ENCODE assay signal across 24 mouse cellular contexts in genomic region chr10:17528846-17529245, GRCm38 (mm10).
DNase-seq lines count a peak whose midpoint lies in the region; ATAC-seq and TF ChIP-seq lines count a peak whose summit lies in the region.
"Had no signal": no experiment of that assay in that cellular context is flagged by ENCODE, and none has a peak within 500 bp of the region (broad histone marks: within the 10 kb centered on the region; RNA-seq: fewer than 3 reads in every experiment).

No protein-coding gene starts in this region.

- no peak overlapping the region for H3K9ac ChIP-seq in kidney, embryonic 14.5 days (ENCODE audit: low read depth, low read length)
- no peak overlapping the region for H3K9ac ChIP-seq in intestine, embryonic 16.5 days (ENCODE audit: low read depth, low read length)
- no peak overlapping the region for H3K9ac ChIP-seq in stomach, embryonic 14.5 days (replicated peaks; ENCODE audit: low read depth, low read length)
- H3K9ac ChIP-seq: forebrain, embryonic 15.5 days; hindbrain, embryonic 13.5 days; limb, embryonic 13.5 days; liver, embryonic 12.5 days; lung, embryonic 14.5 days; neural tube, embryonic 15.5 days had no signal

- ATAC-seq in kidney, embryonic 14.5 days (ENCODE audit: low FRiP score, low TSS enrichment) = 0 out of 2 replicates have a peak, but pooled peaks have one; percentile 40
- ATAC-seq in intestine, embryonic 16.5 days = peak; percentile 63; the same call in 1 of the 2 replicates
- ATAC-seq in stomach, embryonic 14.5 days (ENCODE audit: insufficient number of reproducible peaks, insufficient read depth, low FRiP score, low read depth) = peak; percentile 49; the same call in 1 of the 2 replicates
- ATAC-seq: forebrain, embryonic 15.5 days; inflammation-experienced regulatory T-cells, adult 6 months; liver, embryonic 12.5 days; Patski had no signal

- H3K4me3 ChIP-seq in kidney, embryonic 14.5 days (ENCODE audit: low read length) = no peak overlapping the region
- H3K4me3 ChIP-seq in intestine, embryonic 16.5 days (ENCODE audit: low read length) = no peak overlapping the region
- H3K4me3 ChIP-seq in stomach, embryonic 14.5 days (ENCODE audit: low read depth, low read length) = no peak overlapping the region
- no peak overlapping the region for H3K4me3 ChIP-seq in layer of hippocampus, adult 2 months
- H3K4me3 ChIP-seq: embryonic facial prominence, embryonic 10.5 days; forebrain, embryonic 15.5 days; hindbrain, embryonic 13.5 days; limb, embryonic 13.5 days; liver, embryonic 12.5 days; neural tube, embryonic 15.5 days had no signal

- no peaks in the 10 kb centered on the region for H3K27me3 ChIP-seq in kidney, embryonic 14.5 days (ENCODE audit: control insufficient read depth, insufficient read depth, low read length)
- no peaks in the 10 kb centered on the region for H3K27me3 ChIP-seq in intestine, embryonic 16.5 days (replicated peaks; ENCODE audit: control insufficient read depth, insufficient read depth, low read length)
- no peaks in the 10 kb centered on the region for H3K27me3 ChIP-seq in stomach, embryonic 14.5 days (ENCODE audit: control insufficient read depth, insufficient read depth, low read length)
- H3K27me3 ChIP-seq: CH12.LX; forebrain, embryonic 15.5 days; hindbrain, embryonic 13.5 days; limb, embryonic 13.5 days; liver, embryonic 12.5 days; neural tube, embryonic 15.5 days; Patski had no signal

- H3K4me1 ChIP-seq in kidney, embryonic 14.5 days (ENCODE audit: control insufficient read depth, insufficient read depth, low read length) = peaks cover 21% of the 10 kb centered on the region
- peaks cover 6% of the 10 kb centered on the region for H3K4me1 ChIP-seq in intestine, embryonic 16.5 days (ENCODE audit: control insufficient read depth, insufficient read depth, low read length)
- H3K4me1 ChIP-seq in stomach, embryonic 14.5 days (ENCODE audit: control insufficient read depth, insufficient read depth, low read length) = peaks cover 7% of the 10 kb centered on the region; the same call in 1 of the 2 replicates
- H3K4me1 ChIP-seq: forebrain, embryonic 15.5 days; hindbrain, embryonic 13.5 days; liver, embryonic 12.5 days; neural tube, embryonic 15.5 days had no signal

- 51% methylated on average over 6 of the region's 6 CpGs for WGBS in kidney, embryonic 14.5 days
- WGBS in intestine, embryonic 16.5 days = 71% methylated on average over 6 of the region's 6 CpGs
- WGBS in stomach, embryonic 14.5 days = 65% methylated on average over 6 of the region's 6 CpGs

- H3K4me2 ChIP-seq in kidney, embryonic 14.5 days (replicated peaks; ENCODE audit: low read depth, low read length) = no peak overlapping the region
- no peak overlapping the region for H3K4me2 ChIP-seq in intestine, embryonic 16.5 days (ENCODE audit: low read depth, low read length)
- no peak overlapping the region for H3K4me2 ChIP-seq in stomach, embryonic 14.5 days (replicated peaks; ENCODE audit: low read depth, low read length)
- H3K4me2 ChIP-seq: forebrain, embryonic 15.5 days; hindbrain, embryonic 13.5 days; limb, embryonic 13.5 days; liver, embryonic 12.5 days; lung, embryonic 14.5 days; midbrain, embryonic 11.5 days; neural tube, embryonic 15.5 days had no signal

- TF ChIP-seq CTCF in layer of hippocampus, adult 2 months (conservative IDR thresholded peaks at IDR 0.05) = no peak

- no peaks in the 10 kb centered on the region for H3K9me3 ChIP-seq in kidney, embryonic 14.5 days (ENCODE audit: control insufficient read depth, low read length)
- H3K9me3 ChIP-seq in intestine, embryonic 16.5 days (ENCODE audit: control insufficient read depth, low read length) = no peaks in the 10 kb centered on the region
- H3K9me3 ChIP-seq in stomach, embryonic 14.5 days (ENCODE audit: control insufficient read depth, low read depth, low read length) = no peaks in the 10 kb centered on the region
- H3K9me3 ChIP-seq: embryonic facial prominence, embryonic 10.5 days; forebrain, embryonic 15.5 days; G1E; hindbrain, embryonic 13.5 days; limb, embryonic 13.5 days; liver, embryonic 12.5 days; neural tube, embryonic 15.5 days had no signal

- DNase-seq in kidney, adult 11 months = no peak
- peak; percentile 14 for DNase-seq in kidney, postnatal 10 days
- no peak for DNase-seq in retina, postnatal 1 day
- DNase-seq in layer of hippocampus, adult 2 months (ENCODE audit: low spot score in 2 of 2) = no peak
- DNase-seq: B cell, adult 2 months; cerebellum, adult 11 months; cerebellum, adult 9-11 months; thymus, adult 18-20 months; thymus, postnatal 36 days had no signal

- H3K27ac ChIP-seq in kidney, embryonic 14.5 days (ENCODE audit: low read depth, low read length) = no peak overlapping the region
- H3K27ac ChIP-seq in intestine, embryonic 16.5 days (ENCODE audit: low read length) = no peak overlapping the region
- H3K27ac ChIP-seq in stomach, embryonic 14.5 days (ENCODE audit: low read length) = no peak overlapping the region
- no peak overlapping the region for H3K27ac ChIP-seq in layer of hippocampus, adult 2 months
- H3K27ac ChIP-seq: embryonic facial prominence, embryonic 10.5 days; forebrain, embryonic 15.5 days; hindbrain, embryonic 13.5 days; limb, embryonic 13.5 days; liver, embryonic 12.5 days; neural tube, embryonic 15.5 days had no signal

- H3K36me3 ChIP-seq in kidney, embryonic 14.5 days (ENCODE audit: control insufficient read depth, insufficient read depth, low read length) = no peaks in the 10 kb centered on the region
- H3K36me3 ChIP-seq in intestine, embryonic 16.5 days (ENCODE audit: control insufficient read depth, insufficient read depth, low read length) = no peaks in the 10 kb centered on the region
- no peaks in the 10 kb centered on the region for H3K36me3 ChIP-seq in stomach, embryonic 14.5 days (ENCODE audit: control insufficient read depth, insufficient read depth, low read length)
- H3K36me3 ChIP-seq: embryonic facial prominence, embryonic 10.5 days; forebrain, embryonic 15.5 days; G1E; hindbrain, embryonic 13.5 days; limb, embryonic 13.5 days; liver, embryonic 12.5 days; neural tube, embryonic 15.5 days had no signal
